Mouse (Mus musculus): ENCODE data around the gene Txndc17.
A peak's percentile ranks its signal among the peaks of the same experiment; 100 is the strongest.

The Txndc17 gene

GRCm38 (mm10) chr11:72223414-72223813, 16.1 kb downstream of the Txndc17 start:
- no peak for DNase-seq (ENCODE audit: low spot score)

- peak; percentile 34 for DNase-seq (ENCODE audit: low spot score)
Measured at GRCm38 (mm10) chr11:72224865-72225264, 17.5 kb downstream of the Txndc17 start.

- DNase-seq (ENCODE audit: low spot score) = no peak
Measured at GRCm38 (mm10) chr11:72226020-72226791, 18.9 kb downstream of the Txndc17 start.

DNA sequence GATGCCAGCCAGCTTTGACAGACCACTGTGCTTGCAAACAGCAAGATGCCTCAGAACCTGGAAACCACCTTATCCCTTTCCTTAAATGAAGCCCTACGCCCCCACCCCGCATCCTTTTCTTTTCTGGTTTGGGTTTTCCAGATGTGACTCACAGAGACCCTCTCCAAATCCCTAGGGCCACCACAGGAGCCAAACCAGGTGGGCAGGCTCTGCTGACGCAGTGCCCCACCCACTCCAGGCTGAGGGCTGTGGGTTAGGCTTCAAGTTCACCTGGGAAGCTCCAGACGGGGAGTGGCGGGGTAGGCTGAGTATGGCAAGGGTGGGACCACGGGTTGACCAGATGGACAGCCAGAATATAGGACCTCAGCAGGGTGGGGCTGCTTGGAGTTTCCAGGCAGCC, 19.6 kb downstream of the Txndc17 start:
- DNase-seq (ENCODE audit: low spot score) = no peak

- DNase-seq (ENCODE audit: low spot score) = no peak
Measured at GRCm38 (mm10) chr11:72228513-72228912, 21.2 kb downstream of the Txndc17 start.

DNA sequence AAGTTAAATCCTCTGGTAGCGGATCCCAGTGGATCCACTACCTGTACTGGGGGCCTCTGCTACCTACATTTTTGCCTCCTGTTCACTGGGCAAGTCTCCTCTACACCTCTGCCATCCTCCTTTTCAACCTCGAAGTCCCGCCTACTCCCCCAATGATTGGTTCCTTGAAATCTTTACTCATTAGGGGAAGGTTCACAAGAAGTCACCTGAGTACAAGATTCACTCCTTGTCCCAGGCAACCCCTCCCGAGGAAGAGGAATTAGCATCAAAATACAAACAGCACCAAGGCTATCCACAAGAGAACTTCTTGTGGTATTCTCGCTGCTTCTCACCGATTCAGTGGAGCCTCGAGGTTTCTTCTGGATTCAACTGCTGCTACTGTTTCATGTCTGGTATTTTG, 24.7 kb downstream of the Txndc17 start:
- DNase-seq (ENCODE audit: low spot score) = no peak

- no peak for DNase-seq (ENCODE audit: low spot score)
Measured at GRCm38 (mm10) chr11:72232991-72233390, 25.6 kb downstream of the Txndc17 start.

- DNase-seq (ENCODE audit: low spot score) = no peak
Measured at GRCm38 (mm10) chr11:72234013-72234412, 26.7 kb downstream of the Txndc17 start.

DNA sequence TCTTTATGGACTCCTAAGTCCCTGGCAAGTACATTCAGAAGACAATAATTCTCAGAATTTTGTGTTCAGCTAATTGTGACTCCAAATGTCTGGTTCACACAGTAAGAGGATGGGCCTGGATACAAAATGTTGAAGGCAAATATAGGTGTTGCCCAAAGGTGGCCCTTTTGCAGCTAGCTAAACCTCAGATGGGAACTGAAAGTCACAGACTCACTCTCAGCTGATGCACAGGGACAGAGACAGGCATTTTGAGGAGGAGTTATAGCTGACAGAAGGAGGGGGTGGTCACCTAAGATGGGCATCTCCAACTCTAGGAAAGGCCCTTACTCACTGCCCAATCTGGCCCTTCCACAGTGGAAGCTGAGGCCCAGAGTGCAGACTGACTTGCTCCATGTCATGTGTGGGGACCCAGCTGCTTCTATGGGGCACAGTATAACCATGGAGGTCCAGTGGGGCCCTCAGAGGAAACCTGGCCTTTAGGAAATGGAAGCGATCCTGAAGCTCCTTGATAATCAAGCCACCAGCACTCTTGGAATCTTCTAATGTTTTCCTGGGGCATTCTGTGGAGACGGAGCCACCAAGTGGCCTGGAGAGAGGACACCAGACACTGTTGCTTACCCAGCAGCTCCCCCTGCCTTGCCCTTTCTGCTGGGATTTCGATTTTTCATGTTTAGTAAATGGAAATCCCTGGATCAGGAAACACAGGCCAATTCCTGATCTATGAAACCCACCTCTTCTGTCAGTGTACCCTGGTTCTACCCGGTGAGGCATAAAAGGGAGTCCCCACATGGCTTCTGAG, 32.9 kb downstream of the Txndc17 start:
- no peak for DNase-seq (ENCODE audit: low spot score)

DNA sequence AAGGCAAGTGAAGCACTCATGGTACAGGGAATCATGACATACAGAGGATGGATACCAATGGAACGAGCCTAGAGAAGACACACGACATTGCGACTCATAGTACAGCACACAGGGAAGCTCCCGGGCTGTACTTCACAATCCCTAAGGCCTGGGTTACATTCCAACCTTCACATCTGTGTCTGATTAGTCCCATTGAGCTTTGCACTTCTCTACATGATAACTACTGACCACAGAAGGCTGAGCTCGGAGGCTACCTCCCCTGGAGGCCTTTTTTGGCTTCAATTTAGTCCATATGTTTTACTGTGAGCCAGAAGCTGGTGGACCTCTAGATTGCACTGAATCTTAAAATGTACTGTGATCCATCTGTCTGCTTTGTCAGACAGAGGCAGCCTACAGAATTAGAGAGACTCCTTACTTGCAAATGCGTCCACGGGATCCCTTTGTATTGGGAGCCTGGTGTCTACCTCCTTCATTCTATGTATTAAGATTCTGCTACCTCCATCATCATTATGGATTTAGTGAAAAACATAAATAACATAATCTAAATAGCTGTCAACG, 37.9 kb downstream of the Txndc17 start:
- DNase-seq (ENCODE audit: low spot score) = no peak

- no peak for DNase-seq (ENCODE audit: low spot score)
Measured at GRCm38 (mm10) chr11:72255629-72256028, 48.3 kb downstream of the Txndc17 start.

DNA sequence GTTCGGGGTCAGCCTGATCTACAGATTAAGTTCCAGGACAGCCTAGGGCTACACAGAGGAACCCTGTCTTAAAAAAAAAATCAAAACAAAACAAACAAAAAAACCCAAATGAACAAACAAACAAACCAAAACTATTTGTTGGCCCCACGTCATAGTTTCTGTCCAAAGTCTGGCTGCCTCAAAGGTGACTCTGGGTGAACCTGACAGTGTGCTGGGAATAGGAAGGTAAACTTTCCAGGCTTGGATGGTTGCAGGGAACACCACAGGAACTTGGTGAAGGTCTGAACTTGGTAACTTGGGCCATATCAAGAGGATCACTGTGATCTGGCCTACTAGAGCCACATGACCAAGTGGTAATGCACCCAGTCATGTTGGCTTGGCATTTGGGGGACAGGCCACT, 49.1 kb downstream of the Txndc17 start:
- no peak for DNase-seq (ENCODE audit: low spot score)
